Mouse (Mus musculus): ENCODE results near the gene Rgr.

The Rgr gene

DNA sequence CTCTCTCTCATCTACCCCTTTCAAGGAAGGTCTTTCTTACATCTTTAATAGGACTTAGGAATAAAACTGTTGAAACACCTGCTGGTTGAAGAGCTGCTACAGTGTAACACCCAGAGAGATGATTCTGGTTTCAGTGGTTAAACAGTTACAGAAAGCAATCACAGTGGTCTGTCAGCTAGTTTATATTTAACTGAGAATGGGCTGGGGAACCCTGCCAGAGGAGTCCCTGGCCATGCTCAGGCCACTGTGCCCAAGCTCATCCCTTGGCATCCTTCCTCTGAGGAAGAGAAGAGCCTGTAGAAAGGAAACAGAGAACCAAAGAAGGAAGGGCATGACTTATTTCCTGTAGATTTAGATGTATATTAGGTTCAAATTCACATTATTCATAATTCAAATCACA lies 59.0 kb downstream of the Rgr start:
- DNase-seq: no peak

DNA sequence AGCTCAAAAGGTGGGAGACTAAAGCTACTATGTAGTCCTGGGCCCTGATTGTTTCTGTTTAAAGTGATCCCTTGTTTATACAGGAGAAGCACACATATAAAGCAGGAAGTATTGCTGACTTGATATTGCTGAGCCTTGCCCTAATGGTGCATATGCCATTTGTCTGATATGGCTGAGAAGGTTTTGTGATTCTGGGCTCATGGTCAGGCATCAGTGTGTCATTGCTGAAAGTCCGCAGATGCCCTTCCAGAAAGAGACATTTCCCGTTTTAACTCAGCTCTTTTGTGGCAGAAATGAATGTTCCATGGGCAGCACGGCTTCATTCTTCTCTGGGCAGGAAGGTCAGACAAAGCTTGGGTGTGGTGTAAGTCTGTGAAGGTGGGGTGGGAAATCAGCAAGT lies 63.1 kb downstream of the Rgr start:
- no peak for DNase-seq
